Mouse (Mus musculus): ENCODE data around the gene Pkig. TPM values are rescaled to one million over a fixed set of nuclear protein-coding genes. Genes with fewer than 3 reads are reported as not detected.

The Pkig gene
- polyA plus RNA-seq, 1 experiment from 2014 or later: 189 TPM

DNA sequence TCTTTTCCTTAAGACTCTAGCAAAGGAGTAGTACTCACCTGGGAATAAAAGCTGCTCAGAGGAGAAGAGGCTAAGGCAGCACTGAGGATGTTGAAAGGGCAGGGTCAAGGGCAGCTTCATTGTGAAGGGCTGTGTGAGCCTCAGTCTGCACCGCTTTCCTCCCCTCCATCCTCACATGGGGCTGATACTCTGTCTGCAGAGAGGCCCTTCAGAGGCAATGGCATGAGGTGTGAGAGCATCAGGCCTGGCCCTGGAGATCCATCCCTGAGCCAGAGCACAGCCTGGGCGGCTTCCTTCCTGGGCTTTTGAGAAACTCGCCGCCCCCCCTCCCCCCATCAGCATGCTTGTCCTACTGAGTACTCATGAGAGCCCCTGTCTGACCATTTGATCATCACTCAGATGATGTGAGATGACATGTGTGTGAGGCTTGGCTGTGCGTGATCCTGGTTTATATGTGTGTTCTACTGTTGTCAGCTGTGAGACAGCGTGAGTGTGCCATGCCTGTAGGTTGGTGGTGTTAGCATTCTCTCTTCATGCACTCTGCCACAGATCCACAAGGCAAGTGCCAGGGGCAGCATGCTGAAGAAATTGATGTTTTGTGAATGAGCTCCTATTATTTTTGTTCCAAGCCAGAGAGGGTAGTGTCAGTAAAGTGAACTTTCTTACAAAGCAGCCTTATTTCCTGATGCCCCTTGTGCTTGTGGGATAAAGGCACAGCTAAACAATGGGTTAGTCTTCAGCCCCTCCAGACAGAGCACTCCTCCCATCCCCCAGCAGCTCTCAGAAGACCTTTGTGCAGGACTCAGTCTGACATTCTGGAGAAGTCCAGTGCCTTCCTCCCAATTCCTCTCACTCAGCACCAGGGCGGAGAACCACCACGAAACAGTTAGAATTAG is 32.5 kb downstream of the Pkig start:
- H3K4me1 ChIP-seq: peaks cover 39% of the 10 kb centered on the region
- H3K9me3 ChIP-seq: no peaks in the 10 kb centered on the region
- H3K27me3 ChIP-seq (replicated peaks; ENCODE audit: low read depth, poor library complexity, severe bottlenecking): no peaks in the 10 kb centered on the region
- no peak for DNase-seq (ENCODE audit: low spot score)
- H3K4me3 ChIP-seq: no peak overlapping the region
- 61% methylated on average over 8 of the region's 8 CpGs for WGBS
- H3K36me3 ChIP-seq (replicated peaks): 0 out of 2 replicates have a peak, but pooled peaks cover 2% of the 10 kb centered on the region
- H3K27ac ChIP-seq (replicated peaks): peak overlapping the region; percentile 72

DNA sequence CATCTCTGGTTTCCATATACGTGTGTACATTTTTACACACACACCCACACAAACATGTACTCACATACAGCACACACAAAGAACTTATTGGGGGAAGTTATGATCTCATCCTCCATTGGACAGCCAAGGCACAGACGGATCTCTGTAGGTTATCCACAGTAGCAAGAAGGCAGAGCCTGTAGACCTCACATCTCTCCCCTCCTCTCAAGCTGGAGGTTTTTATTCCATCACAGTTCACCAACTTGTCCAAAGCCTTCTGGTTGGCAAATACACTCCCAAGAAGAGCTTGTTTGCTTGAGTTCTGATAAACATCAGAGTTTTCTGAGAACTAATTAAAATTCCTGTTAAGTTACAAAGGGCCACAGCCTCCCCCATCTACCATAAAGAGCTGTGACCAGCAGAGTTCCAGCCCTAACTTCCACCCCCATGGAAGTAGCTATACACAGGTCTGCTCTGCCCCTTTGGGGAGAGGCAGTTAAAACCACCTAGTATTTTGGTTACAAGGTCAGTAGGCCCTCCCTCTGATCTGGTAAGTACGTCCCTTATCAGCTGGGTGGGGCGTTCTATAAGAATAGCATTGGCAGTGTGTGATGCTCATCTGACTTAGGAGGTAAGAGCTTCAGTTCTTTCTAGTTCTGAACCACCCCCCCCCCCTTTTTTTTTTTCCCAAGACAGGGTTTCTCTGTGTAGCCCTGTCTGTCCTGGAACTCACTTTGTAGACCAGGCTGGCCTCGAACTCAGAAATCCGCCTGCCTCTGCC is 33.8 kb downstream of the Pkig start:
- H3K9me3 ChIP-seq: no peaks in the 10 kb centered on the region
- 92% methylated on average over 6 of the region's 6 CpGs for WGBS
- H3K27ac ChIP-seq (replicated peaks): no peak overlapping the region
- peaks cover 46% of the 10 kb centered on the region for H3K4me1 ChIP-seq
- no peak overlapping the region for H3K4me3 ChIP-seq
- 0 out of 2 replicates have a peak, but pooled peaks cover 2% of the 10 kb centered on the region for H3K36me3 ChIP-seq (replicated peaks)
- H3K27me3 ChIP-seq (replicated peaks; ENCODE audit: low read depth, poor library complexity, severe bottlenecking): no peaks in the 10 kb centered on the region
- no peak for DNase-seq (ENCODE audit: low spot score)

GRCm38 (mm10) chr2:163692873-163693612 is 34.9 kb downstream of the Pkig start:
- WGBS: 74% methylated on average over 3 of the region's 3 CpGs
- 0 out of 2 replicates have a peak, but pooled peaks cover 2% of the 10 kb centered on the region for H3K36me3 ChIP-seq (replicated peaks)
- peaks cover 54% of the 10 kb centered on the region for H3K4me1 ChIP-seq
- DNase-seq (ENCODE audit: low spot score): no peak
- H3K4me3 ChIP-seq: no peak overlapping the region
- no peaks in the 10 kb centered on the region for H3K27me3 ChIP-seq (replicated peaks; ENCODE audit: low read depth, poor library complexity, severe bottlenecking)
- peak overlapping the region; percentile 57; the same call in 1 of the 2 replicates for H3K27ac ChIP-seq (replicated peaks)
- no peaks in the 10 kb centered on the region for H3K9me3 ChIP-seq

- H3K27ac ChIP-seq (replicated peaks): peak overlapping the region; percentile 57
- H3K27me3 ChIP-seq (replicated peaks; ENCODE audit: low read depth, poor library complexity, severe bottlenecking): no peaks in the 10 kb centered on the region
- WGBS: 67% methylated on average over 9 of the region's 9 CpGs
- no peak for DNase-seq (ENCODE audit: low spot score)
- peaks cover 57% of the 10 kb centered on the region for H3K4me1 ChIP-seq
- no peak overlapping the region for H3K4me3 ChIP-seq
- H3K36me3 ChIP-seq (replicated peaks): 0 out of 2 replicates have a peak, but pooled peaks cover 2% of the 10 kb centered on the region
- H3K9me3 ChIP-seq: no peaks in the 10 kb centered on the region
Measured at GRCm38 (mm10) chr2:163693716-163694314, 35.6 kb downstream of the Pkig start.

DNA sequence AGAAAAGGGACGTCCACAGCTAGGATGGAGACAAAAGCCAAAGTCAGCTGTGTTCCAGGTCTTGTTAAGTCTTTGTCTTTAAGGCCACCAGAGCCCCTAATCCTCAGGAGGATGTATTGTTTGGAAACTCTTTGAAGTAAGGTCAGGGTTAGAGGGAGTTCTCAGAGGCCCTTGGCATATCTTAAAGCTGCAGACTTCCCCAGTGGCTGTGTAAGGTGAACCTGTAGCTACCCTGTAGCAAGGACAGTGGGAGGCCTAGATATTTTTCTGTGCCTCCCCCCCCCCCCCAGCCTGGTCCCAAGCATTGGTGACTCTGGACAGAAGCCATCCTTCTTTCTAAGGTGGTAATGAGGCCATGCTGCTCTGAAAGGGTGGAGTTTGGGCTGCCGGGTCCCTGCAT is 38.6 kb downstream of the Pkig start:
- DNase-seq (ENCODE audit: low spot score): no peak
- no peaks in the 10 kb centered on the region for H3K36me3 ChIP-seq (replicated peaks)
- 43% methylated on average over 2 of the region's 2 CpGs for WGBS
- peaks cover 39% of the 10 kb centered on the region for H3K4me1 ChIP-seq
- no peaks in the 10 kb centered on the region for H3K9me3 ChIP-seq
- no peaks in the 10 kb centered on the region for H3K27me3 ChIP-seq (replicated peaks; ENCODE audit: low read depth, poor library complexity, severe bottlenecking)
- H3K27ac ChIP-seq (replicated peaks): 0 out of 2 replicates have a peak overlapping the region, but pooled peaks have one; percentile 24
- H3K4me3 ChIP-seq: no peak overlapping the region

DNA sequence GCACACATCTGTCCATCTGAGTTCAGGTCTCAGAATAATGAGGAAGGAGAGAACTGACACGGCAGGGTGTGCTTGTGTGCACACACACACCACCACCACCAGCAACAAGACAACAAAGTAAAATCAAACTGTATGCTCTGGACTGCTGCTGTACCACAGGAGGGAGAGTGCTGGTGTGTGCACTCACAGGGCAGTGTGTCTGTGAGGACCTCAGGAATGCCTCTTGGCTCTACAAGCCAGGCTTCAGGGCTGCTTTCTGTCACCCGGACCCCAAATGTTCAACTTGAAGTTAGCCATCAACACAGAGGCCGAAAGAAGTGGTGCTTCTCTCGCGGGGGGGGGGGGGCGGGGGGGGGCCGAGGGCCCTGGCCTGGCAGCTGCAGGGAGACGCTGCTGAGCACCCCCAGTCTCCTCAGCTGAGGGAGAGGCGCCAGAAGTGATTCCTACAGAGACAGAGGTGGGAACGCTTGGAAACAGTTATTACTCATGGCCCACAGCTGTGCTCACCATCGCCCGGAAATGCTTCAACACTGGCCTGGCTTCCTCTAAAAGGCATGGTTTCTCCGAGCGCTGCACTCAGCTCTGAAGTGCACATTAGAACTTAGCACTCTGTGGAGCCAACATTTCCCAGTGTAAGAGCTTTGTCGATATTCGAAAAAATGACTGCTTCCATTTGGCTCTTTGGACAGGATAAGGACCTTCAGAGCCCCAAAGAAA is 39.7 kb downstream of the Pkig start:
- Histone ChIP-seq H3K27me3 (replicated peaks; ENCODE audit: low read depth, poor library complexity, severe bottlenecking) (no peaks in the 10 kb centered on the region), H3K9me3 (no peaks in the 10 kb centered on the region), H3K27ac (replicated peaks) (peak overlapping the region; percentile 40; the same call in 1 of the 2 replicates), H3K36me3 (replicated peaks) (no peaks in the 10 kb centered on the region), H3K4me1 (peaks cover 46% of the 10 kb centered on the region), H3K4me3 (no peak overlapping the region)
- DNase-seq (ENCODE audit: low spot score): no peak
- WGBS: 72% methylated on average over 14 of the region's 16 CpGs

DNA sequence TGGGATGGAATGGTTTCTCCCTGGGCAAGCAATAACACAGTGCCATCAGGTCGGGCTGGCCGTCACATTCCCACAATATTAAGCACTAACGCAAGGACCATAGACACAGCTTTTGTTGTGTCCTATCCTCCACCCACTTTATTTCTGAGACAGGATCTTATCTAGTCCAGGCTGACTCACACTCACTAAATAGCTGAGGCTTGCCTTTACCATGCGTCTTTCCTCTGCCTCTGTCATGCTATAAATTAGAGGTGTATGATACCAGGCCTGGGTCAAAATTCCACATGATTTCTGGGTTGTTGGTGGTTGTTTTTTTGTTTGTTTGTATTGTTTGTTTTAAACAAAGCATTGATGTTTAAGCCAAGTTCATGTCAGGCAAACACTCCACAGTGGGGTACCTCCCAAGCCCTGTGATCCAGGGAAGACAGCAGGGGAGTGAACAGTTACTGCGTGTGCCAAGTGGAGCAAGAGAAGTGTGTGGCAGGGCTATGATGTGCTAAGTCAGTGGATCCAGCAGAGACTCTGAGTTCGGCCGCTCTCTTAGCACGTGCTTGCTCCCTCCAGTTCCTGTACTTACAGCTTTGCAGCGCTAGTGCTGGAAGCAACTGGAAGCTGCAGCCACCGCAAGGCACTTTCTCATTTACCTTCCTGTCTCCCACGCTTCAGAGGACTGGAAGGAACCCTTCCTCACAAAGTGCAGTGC is 41.0 kb downstream of the Pkig start:
- no peak for DNase-seq (ENCODE audit: low spot score)
- Histone ChIP-seq H3K4me1 (peaks cover 35% of the 10 kb centered on the region), H3K36me3 (replicated peaks) (peaks cover 5% of the 10 kb centered on the region; the same call in 1 of the 2 replicates), H3K27me3 (replicated peaks; ENCODE audit: low read depth, poor library complexity, severe bottlenecking) (no peaks in the 10 kb centered on the region), H3K4me3 (no peak overlapping the region), H3K27ac (replicated peaks) (no peak overlapping the region; the same call in 1 of the 2 replicates), H3K9me3 (no peaks in the 10 kb centered on the region)
- WGBS: 89% methylated on average over 11 of the region's 11 CpGs

DNA sequence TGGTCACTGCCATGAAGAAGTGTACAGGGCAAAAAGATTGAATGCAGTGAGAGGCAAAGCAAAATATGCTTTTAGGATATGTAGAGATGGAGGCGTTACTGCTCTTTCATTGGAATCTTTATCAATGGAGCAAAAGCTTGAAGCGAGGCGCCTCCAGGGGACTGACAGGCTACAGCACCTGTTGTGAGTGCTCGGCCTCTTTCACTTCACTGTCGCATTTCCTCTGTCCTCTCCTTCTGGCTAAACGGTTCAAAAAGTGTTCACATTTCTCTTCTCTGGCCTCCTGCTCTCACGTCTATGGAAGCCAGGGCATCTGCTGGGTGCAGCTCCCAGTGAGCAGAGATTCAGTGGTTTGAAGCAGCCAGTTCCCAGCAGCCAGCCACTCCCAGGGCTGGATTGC is 44.2 kb downstream of the Pkig start:
- H3K36me3 ChIP-seq (replicated peaks): peaks cover 25% of the 10 kb centered on the region
- peaks cover 19% of the 10 kb centered on the region for H3K4me1 ChIP-seq
- no peak overlapping the region for H3K4me3 ChIP-seq
- DNase-seq (ENCODE audit: low spot score): no peak
- peak overlapping the region; percentile 44; the same call in 1 of the 2 replicates for H3K27ac ChIP-seq (replicated peaks)
- no peaks in the 10 kb centered on the region for H3K9me3 ChIP-seq
- 76% methylated on average over 7 of the region's 7 CpGs for WGBS
- no peaks in the 10 kb centered on the region for H3K27me3 ChIP-seq (replicated peaks; ENCODE audit: low read depth, poor library complexity, severe bottlenecking)

DNA sequence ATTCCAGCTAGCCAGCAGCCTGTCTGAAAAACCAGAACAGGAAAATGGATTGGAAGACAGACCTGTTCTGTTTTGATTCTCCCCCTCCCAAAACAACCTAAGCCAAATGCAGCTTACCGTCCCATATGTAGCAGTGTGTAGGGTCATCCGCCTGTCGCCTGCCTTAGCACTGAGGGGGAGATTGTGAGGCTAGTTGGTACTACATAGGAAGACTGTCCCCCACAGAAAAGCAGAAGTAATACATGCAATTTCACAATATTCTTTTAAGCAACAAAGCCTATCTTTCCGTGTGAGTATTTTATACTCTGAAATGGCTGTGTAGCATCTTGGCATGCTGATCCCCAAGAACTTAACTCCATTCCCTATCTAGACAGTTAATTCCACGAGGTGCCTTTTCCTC is 44.7 kb downstream of the Pkig start:
- no peak overlapping the region for H3K27ac ChIP-seq (replicated peaks)

DNA sequence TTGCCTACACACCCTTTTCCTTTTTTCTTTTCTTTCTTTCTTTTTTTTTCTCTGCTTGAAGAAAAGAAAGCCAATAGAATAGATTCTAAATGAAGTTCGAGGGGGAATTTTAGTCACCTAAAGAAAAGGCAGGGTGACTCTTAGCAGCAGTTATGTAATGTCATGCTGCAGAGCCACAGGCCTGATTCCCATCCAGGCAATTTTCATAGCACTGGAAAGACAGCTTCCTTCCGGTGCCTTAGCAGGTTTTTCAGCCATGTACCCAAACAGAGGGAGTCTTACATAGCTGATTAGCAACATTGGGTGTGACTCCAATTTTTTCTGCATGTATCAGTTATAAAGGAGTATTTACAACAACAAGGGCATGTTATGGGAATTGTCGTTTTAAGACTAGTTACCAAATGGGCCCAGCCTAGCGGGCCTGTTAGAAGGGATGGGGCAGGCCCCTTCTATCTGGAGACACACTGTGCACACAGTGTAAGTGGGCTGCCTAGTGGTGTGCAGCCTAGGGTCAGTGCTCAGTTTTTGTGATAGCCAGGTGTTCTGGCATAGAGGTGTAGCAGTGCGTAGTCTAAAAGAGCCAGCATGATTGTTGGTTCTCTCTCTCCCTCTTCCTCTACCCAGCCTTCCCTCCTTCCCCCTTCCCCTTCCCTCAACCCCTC is 45.5 kb downstream of the Pkig start:
- Histone ChIP-seq H3K27ac (replicated peaks) (no peak overlapping the region), H3K4me3 (no peak overlapping the region), H3K36me3 (replicated peaks) (peaks cover 25% of the 10 kb centered on the region), H3K9me3 (no peaks in the 10 kb centered on the region), H3K4me1 (peaks cover 10% of the 10 kb centered on the region), H3K27me3 (replicated peaks; ENCODE audit: low read depth, poor library complexity, severe bottlenecking) (no peaks in the 10 kb centered on the region)
- WGBS: 85% methylated on average over 5 of the region's 5 CpGs
- DNase-seq (ENCODE audit: low spot score): no peak

More for the DNA sequence above, 44.7 kb downstream of the Pkig start:
- Histone ChIP-seq H3K27me3 (replicated peaks; ENCODE audit: low read depth, poor library complexity, severe bottlenecking) (no peaks in the 10 kb centered on the region), H3K9me3 (no peaks in the 10 kb centered on the region), H3K4me1 (peaks cover 15% of the 10 kb centered on the region), H3K4me3 (no peak overlapping the region), H3K36me3 (replicated peaks) (peaks cover 25% of the 10 kb centered on the region)
- DNase-seq (ENCODE audit: low spot score): no peak
- WGBS: 88% methylated on average over 5 of the region's 5 CpGs
